Mouse (Mus musculus): Measurements from ENCODE around the gene Olfr1466. TPM values are rescaled to one million over a fixed set of nuclear protein-coding genes. Genes with fewer than 3 reads are reported as not detected.

Gene Olfr1466
- polyA plus RNA-seq (2015; fragmentation: Nextera tagmentation; extraction: Ambion mirVana) = not detected in 2 replicates

DNA sequence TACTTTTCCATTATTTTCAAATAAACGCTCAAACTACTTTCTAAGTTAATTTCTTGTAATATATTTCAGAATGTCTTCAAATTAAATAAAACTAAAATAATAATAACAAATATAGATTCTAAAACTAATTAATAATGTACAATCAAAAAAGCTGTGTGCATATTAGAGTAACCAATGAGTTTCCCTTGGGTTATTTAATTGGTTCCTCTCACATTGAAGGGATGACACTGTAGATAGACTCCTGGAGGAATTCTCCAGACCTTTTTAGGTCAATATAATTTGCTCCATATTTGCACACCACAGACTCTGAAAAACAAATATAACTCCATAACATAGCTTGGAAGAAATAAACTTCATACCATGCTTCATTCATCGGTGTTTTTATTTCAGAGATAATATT lies at the start of gene Olfr1466:
Gene Olfr1466 (plus strand): TSS at position 301 of the 400 bp plus-strand sequence.
- H3K9ac ChIP-seq (ENCODE audit: low read length) = no peak within 1 kb of the TSS
- 86% methylated on average over 2 of the region's 2 CpGs for WGBS
- peaks cover 3% of the 10 kb centered on the region; the same call in 1 of the 2 replicates for H3K9me3 ChIP-seq (ENCODE audit: control insufficient read depth, low read length)
- H3K4me3 ChIP-seq (ENCODE audit: low read length) = no peak within 1 kb of the TSS
- ATAC-seq (ENCODE audit: low read depth) = no peak
- H3K4me2 ChIP-seq (ENCODE audit: low read depth, low read length) = no peak within 1 kb of the TSS
- no peaks in the 10 kb centered on the region for H3K36me3 ChIP-seq (ENCODE audit: control insufficient read depth, insufficient read depth, low read length)
- no peaks in the 10 kb centered on the region for H3K27me3 ChIP-seq (ENCODE audit: control insufficient read depth, insufficient read depth, low read depth, low read length)
- no peaks in the 10 kb centered on the region for H3K4me1 ChIP-seq (replicated peaks; ENCODE audit: control insufficient read depth, insufficient read depth, low read length)
- no peak within 1 kb of the TSS for H3K27ac ChIP-seq (ENCODE audit: low read length)

DNA sequence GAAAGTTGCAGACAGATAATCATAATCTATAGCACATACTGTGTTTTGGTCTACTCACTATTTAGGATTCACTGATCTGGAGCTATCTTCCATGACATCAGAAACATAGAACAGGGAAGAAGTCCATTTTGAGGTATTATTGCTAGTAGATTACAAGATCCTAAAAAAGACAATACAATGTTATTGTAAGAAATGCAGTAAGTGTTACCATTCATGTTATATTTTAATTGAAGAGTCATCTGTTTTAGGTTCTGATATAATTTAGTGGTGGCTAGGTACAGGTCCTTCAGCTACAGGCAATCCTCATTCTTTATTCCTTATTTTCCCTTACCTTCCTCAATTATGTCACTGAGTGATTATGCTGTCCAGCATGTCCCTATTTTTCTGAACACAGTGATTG lies 23.2 kb upstream of the Olfr1466 start, which contains the start of gene Olfr1465:
Gene Olfr1465 (minus strand): TSS at position 101 of the 400 bp plus-strand sequence.
- no peaks in the 10 kb centered on the region for H3K4me1 ChIP-seq (replicated peaks; ENCODE audit: control insufficient read depth, insufficient read depth, low read length)
- no peak for ATAC-seq (ENCODE audit: low read depth)

DNA sequence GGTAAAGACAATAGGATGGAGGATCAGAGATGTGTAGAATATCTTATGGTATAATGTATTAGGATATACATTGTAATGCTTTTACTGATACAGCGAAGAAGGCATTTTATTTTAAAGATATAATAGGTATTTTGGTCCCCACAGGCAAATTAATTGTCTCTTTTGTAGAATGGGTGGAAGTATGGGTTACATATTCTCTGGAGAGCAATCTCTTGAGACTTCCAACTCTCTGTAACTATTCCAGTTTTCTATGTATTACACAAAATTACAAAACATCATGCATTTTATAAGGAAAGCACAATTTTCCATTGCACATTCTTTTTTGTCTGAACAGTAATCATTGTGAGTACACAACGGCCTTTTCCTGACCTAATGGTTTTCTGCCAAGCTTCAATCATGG lies 23.3 kb downstream of the Olfr1466 start, which contains the start of gene Olfr1467:
Gene Olfr1467 (plus strand): TSS at position 301 of the 400 bp plus-strand sequence.
- no peaks in the 10 kb centered on the region for H3K27me3 ChIP-seq (ENCODE audit: control insufficient read depth, insufficient read depth, low read depth, low read length)
- H3K9me3 ChIP-seq (ENCODE audit: control insufficient read depth, low read length) = peaks cover 4% of the 10 kb centered on the region; the same call in 1 of the 2 replicates
- H3K4me2 ChIP-seq (ENCODE audit: low read depth, low read length) = no peak within 1 kb of the TSS
- no peak within 1 kb of the TSS for H3K9ac ChIP-seq (ENCODE audit: low read length)
- no peaks in the 10 kb centered on the region for H3K4me1 ChIP-seq (replicated peaks; ENCODE audit: control insufficient read depth, insufficient read depth, low read length)
- no peak within 1 kb of the TSS for H3K27ac ChIP-seq (ENCODE audit: low read length)
- no peak within 1 kb of the TSS for H3K4me3 ChIP-seq (ENCODE audit: low read length)
- ATAC-seq (ENCODE audit: low read depth) = no peak
- no peaks in the 10 kb centered on the region for H3K36me3 ChIP-seq (ENCODE audit: control insufficient read depth, insufficient read depth, low read length)
- WGBS = 55% methylated on average over 2 of the region's 2 CpGs

More for the DNA sequence above, 23.2 kb upstream of the Olfr1466 start, which contains the start of gene Olfr1465:
- H3K36me3 ChIP-seq (ENCODE audit: control insufficient read depth, insufficient read depth, low read length) = no peaks in the 10 kb centered on the region
- H3K9ac ChIP-seq (ENCODE audit: low read length) = no peak within 1 kb of the TSS
- H3K27me3 ChIP-seq (ENCODE audit: control insufficient read depth, insufficient read depth, low read depth, low read length) = no peaks in the 10 kb centered on the region
- no peak within 1 kb of the TSS for H3K4me3 ChIP-seq (ENCODE audit: low read length)
- no peak within 1 kb of the TSS for H3K27ac ChIP-seq (ENCODE audit: low read length)
- no peak within 1 kb of the TSS for H3K4me2 ChIP-seq (ENCODE audit: low read depth, low read length)
- H3K9me3 ChIP-seq (ENCODE audit: control insufficient read depth, low read length) = no peaks in the 10 kb centered on the region

Other genes with a start within 250 kb of the Olfr1466 start
- gene Olfr1457, start 241.0 kb upstream of the Olfr1466 start, polyA plus RNA-seq (2015; fragmentation: Nextera tagmentation; extraction: Ambion mirVana) = not detected in 2 replicates
- gene Olfr1458, start 232.1 kb upstream of the Olfr1466 start, polyA plus RNA-seq (2015; fragmentation: Nextera tagmentation; extraction: Ambion mirVana) = not detected in 2 replicates
- gene Olfr1459, start 189.3 kb upstream of the Olfr1466 start, polyA plus RNA-seq (2015; fragmentation: Nextera tagmentation; extraction: Ambion mirVana) = not detected in 2 replicates
- not detected in 2 replicates for gene Olfr1461, start 175.9 kb upstream of the Olfr1466 start, polyA plus RNA-seq (2015; fragmentation: Nextera tagmentation; extraction: Ambion mirVana)
- gene Olfr1462, start 153.1 kb upstream of the Olfr1466 start, polyA plus RNA-seq (2015; fragmentation: Nextera tagmentation; extraction: Ambion mirVana) = not detected in 2 replicates
- not detected in 2 replicates for gene Olfr1463, start 107.5 kb upstream of the Olfr1466 start, polyA plus RNA-seq (2015; fragmentation: Nextera tagmentation; extraction: Ambion mirVana)
- gene Olfr1465, start 23.3 kb upstream of the Olfr1466 start, polyA plus RNA-seq (2015; fragmentation: Nextera tagmentation; extraction: Ambion mirVana) = not detected in 2 replicates
- not detected in 2 replicates for gene Olfr1467, start 23.4 kb downstream of the Olfr1466 start, polyA plus RNA-seq (2015; fragmentation: Nextera tagmentation; extraction: Ambion mirVana)
- not detected in 2 replicates for gene Olfr1469, start 69.0 kb downstream of the Olfr1466 start, polyA plus RNA-seq (2015; fragmentation: Nextera tagmentation; extraction: Ambion mirVana)
- not detected in 2 replicates for gene Olfr1471, start 104.5 kb downstream of the Olfr1466 start, polyA plus RNA-seq (2015; fragmentation: Nextera tagmentation; extraction: Ambion mirVana)
- not detected in 2 replicates for gene Olfr1472, start 117.2 kb downstream of the Olfr1466 start, polyA plus RNA-seq (2015; fragmentation: Nextera tagmentation; extraction: Ambion mirVana)
- gene Olfr1474, start 130.7 kb downstream of the Olfr1466 start, polyA plus RNA-seq (2015; fragmentation: Nextera tagmentation; extraction: Ambion mirVana) = not detected in 2 replicates
- gene Olfr1475, start 141.3 kb downstream of the Olfr1466 start, polyA plus RNA-seq (2015; fragmentation: Nextera tagmentation; extraction: Ambion mirVana) = not detected in 2 replicates
- not detected in 2 replicates for gene Olfr1477, start 161.7 kb downstream of the Olfr1466 start, polyA plus RNA-seq (2015; fragmentation: Nextera tagmentation; extraction: Ambion mirVana)
- not detected in 2 replicates for gene Olfr1480, start 189.1 kb downstream of the Olfr1466 start, polyA plus RNA-seq (2015; fragmentation: Nextera tagmentation; extraction: Ambion mirVana)
- gene Olfr1484, start 244.6 kb downstream of the Olfr1466 start, polyA plus RNA-seq (2015; fragmentation: Nextera tagmentation; extraction: Ambion mirVana) = not detected in 2 replicates